Mouse (Mus musculus) neural tube, embryonic 11.5 days (tissue): ENCODE measurements around the gene Tekt1. TPM values are rescaled to one million over a fixed set of nuclear protein-coding genes. Genes with fewer than 3 reads are reported as not detected.

Experiments
- ATAC-seq: fragments of 200-750 bp; cut with Nextera tagmentation; 2 replicates; pipeline ENCODE4 v1.8.0; 2017; ENCODE audit warnings: moderate number of reproducible peaks, mild to moderate bottlenecking, moderate TSS enrichment, moderate library complexity; ENCODE audit not compliant: insufficient read depth, low FRiP score, low TSS enrichment
- DNase-seq: peaks from one replicate; pipeline ENCODE4 v3.0.0-alpha.2; 2015; ENCODE audit warnings: low spot score
- H3K27ac ChIP-seq: fragments of 300-500 bp; sonication (generic); 2 replicates; pipeline ENCODE4 v1.5.1; 2014; ENCODE audit warnings: low read depth, mild to moderate bottlenecking, low read length
- H3K27me3 ChIP-seq: fragments of 300-500 bp; sonication (generic); 2 replicates; pipeline ENCODE4 v1.6.1; 2014; ENCODE audit warnings: mild to moderate bottlenecking, low read length, mixed read lengths; ENCODE audit not compliant: control insufficient read depth, insufficient read depth
- H3K36me3 ChIP-seq: fragments of 300-500 bp; sonication (generic); 2 replicates; pipeline ENCODE4 v1.6.1; 2014; ENCODE audit warnings: mild to moderate bottlenecking, low read length, moderate library complexity, mixed read lengths; ENCODE audit not compliant: control insufficient read depth, insufficient read depth
- H3K4me1 ChIP-seq: fragments of 300-500 bp; sonication (generic); 2 replicates; pipeline ENCODE4 v1.6.1; 2014; ENCODE audit warnings: low read length, mixed read lengths; ENCODE audit not compliant: control insufficient read depth, insufficient read depth
- H3K4me2 ChIP-seq: fragments of 300-500 bp; sonication (generic); 2 replicates; pipeline ENCODE4 v1.6.1; 2014; ENCODE audit warnings: low read depth, mild to moderate bottlenecking, moderate library complexity
- H3K4me3 ChIP-seq: fragments of 300-500 bp; sonication (generic); 2 replicates; pipeline ENCODE4 v1.5.1; 2014; ENCODE audit warnings: low read depth, low read length
- H3K9ac ChIP-seq: fragments of 300-500 bp; sonication (generic); 2 replicates; pipeline ENCODE4 v1.6.1; 2014; ENCODE audit warnings: mild to moderate bottlenecking, low read length
- H3K9me3 ChIP-seq: fragments of 300-500 bp; sonication (generic); 2 replicates; pipeline ENCODE4 v1.6.1; 2016; ENCODE audit warnings: low read length; ENCODE audit not compliant: control insufficient read depth
- WGBS: fragments of 180-500 bp; shearing (Covaris S2); extraction: QIAGEN DNeasy Blood & Tissue Kit; methylation state at CpG from one replicate; pipeline ENCODE4 v1.1.7; 2014; 5-methylcytosine and 5-hydroxymethylcytosine counted together
- polyA plus RNA-seq: library from polyadenylated mRNA; unstranded; fragments of >200 nt; fragmentation: Nextera tagmentation; extraction: Ambion mirVana; gene quantifications from 2 replicates; pipeline ENCODE4 v1.2.1, GENCODE M21; 2014

Gene Tekt1
- polyA plus RNA-seq, 1 experiment from 2014 or later = 4.2 TPM

- Histone ChIP-seq H3K4me1 (no peaks in the 10 kb centered on the region), H3K9ac (no peak overlapping the region), H3K27me3 (no peaks in the 10 kb centered on the region), H3K4me3 (no peak overlapping the region), H3K4me2 (no peak overlapping the region), H3K27ac (no peak overlapping the region), H3K36me3 (no peaks in the 10 kb centered on the region), H3K9me3 (no peaks in the 10 kb centered on the region)
- no peak for ATAC-seq
- WGBS = 86% methylated on average over 2 of the region's 2 CpGs
- no peak for DNase-seq
Measured at GRCm38 (mm10) chr11:72394694-72395093, 32.5 kb upstream of the Tekt1 start.

GRCm38 (mm10) chr11:72393669-72394068, 31.4 kb upstream of the Tekt1 start:
- Histone ChIP-seq H3K36me3 (no peaks in the 10 kb centered on the region), H3K27me3 (no peaks in the 10 kb centered on the region), H3K9me3 (no peaks in the 10 kb centered on the region), H3K9ac (no peak overlapping the region), H3K27ac (no peak overlapping the region), H3K4me1 (no peaks in the 10 kb centered on the region), H3K4me2 (no peak overlapping the region), H3K4me3 (no peak overlapping the region)
- ATAC-seq (no peak), DNase-seq (no peak)
- 54% methylated on average over 5 of the region's 5 CpGs for WGBS

GRCm38 (mm10) chr11:72393243-72393642, 31.0 kb upstream of the Tekt1 start:
- ATAC-seq (no peak), DNase-seq (no peak)
- no peaks in the 10 kb centered on the region for H3K27me3 ChIP-seq
- no peaks in the 10 kb centered on the region for H3K36me3 ChIP-seq
- H3K27ac ChIP-seq = no peak overlapping the region
- 95% methylated on average over 3 of the region's 3 CpGs for WGBS
- no peak overlapping the region for H3K4me2 ChIP-seq
- H3K9me3 ChIP-seq = no peaks in the 10 kb centered on the region
- no peak overlapping the region for H3K9ac ChIP-seq
- no peaks in the 10 kb centered on the region for H3K4me1 ChIP-seq
- H3K4me3 ChIP-seq = no peak overlapping the region

- Histone ChIP-seq H3K36me3 (no peaks in the 10 kb centered on the region), H3K9me3 (no peaks in the 10 kb centered on the region), H3K4me1 (no peaks in the 10 kb centered on the region), H3K4me2 (no peak overlapping the region), H3K27me3 (no peaks in the 10 kb centered on the region), H3K27ac (no peak overlapping the region), H3K4me3 (no peak overlapping the region), H3K9ac (no peak overlapping the region)
- no peak for ATAC-seq
- DNase-seq = no peak
- 93% methylated on average over 13 of the region's 13 CpGs for WGBS
Measured at GRCm38 (mm10) chr11:72391181-72391580, 28.9 kb upstream of the Tekt1 start.

- Histone ChIP-seq H3K4me1 (no peaks in the 10 kb centered on the region), H3K9me3 (no peaks in the 10 kb centered on the region), H3K9ac (no peak overlapping the region), H3K27me3 (no peaks in the 10 kb centered on the region), H3K36me3 (no peaks in the 10 kb centered on the region), H3K4me3 (no peak overlapping the region), H3K4me2 (no peak overlapping the region), H3K27ac (no peak overlapping the region)
- DNase-seq = no peak
- WGBS = 83% methylated on average over 7 of the region's 7 CpGs
- ATAC-seq = no peak
Measured at GRCm38 (mm10) chr11:72389407-72390142, 27.3 kb upstream of the Tekt1 start.

GRCm38 (mm10) chr11:72388113-72388529, 25.9 kb upstream of the Tekt1 start:
- ATAC-seq (no peak), DNase-seq (no peak)
- Histone ChIP-seq H3K36me3 (no peaks in the 10 kb centered on the region), H3K4me3 (no peak overlapping the region), H3K9ac (no peak overlapping the region), H3K4me1 (no peaks in the 10 kb centered on the region), H3K9me3 (no peaks in the 10 kb centered on the region), H3K27ac (no peak overlapping the region), H3K4me2 (no peak overlapping the region), H3K27me3 (no peaks in the 10 kb centered on the region)
- WGBS = 92% methylated on average over 6 of the region's 6 CpGs

GRCm38 (mm10) chr11:72379351-72379750, 17.1 kb upstream of the Tekt1 start:
- DNase-seq = no peak
- WGBS = 76% methylated on average over 4 of the region's 4 CpGs

GRCm38 (mm10) chr11:72378222-72378621, 16.0 kb upstream of the Tekt1 start:
- DNase-seq (no peak), ATAC-seq (no peak)
- 74% methylated on average over 7 of the region's 7 CpGs for WGBS
- Histone ChIP-seq H3K27me3 (no peaks in the 10 kb centered on the region), H3K4me2 (no peak overlapping the region), H3K27ac (no peak overlapping the region), H3K4me3 (no peak overlapping the region), H3K4me1 (no peaks in the 10 kb centered on the region), H3K9me3 (no peaks in the 10 kb centered on the region), H3K36me3 (no peaks in the 10 kb centered on the region), H3K9ac (no peak overlapping the region)

More at GRCm38 (mm10) chr11:72379351-72379750, 17.1 kb upstream of the Tekt1 start:
- H3K4me2 ChIP-seq = no peak overlapping the region
- H3K9me3 ChIP-seq = no peaks in the 10 kb centered on the region
- H3K4me1 ChIP-seq = no peaks in the 10 kb centered on the region
- no peaks in the 10 kb centered on the region for H3K36me3 ChIP-seq
- no peaks in the 10 kb centered on the region for H3K27me3 ChIP-seq
- no peak overlapping the region for H3K4me3 ChIP-seq
- ATAC-seq = no peak
- H3K9ac ChIP-seq = no peak overlapping the region
- H3K27ac ChIP-seq = no peak overlapping the region

GRCm38 (mm10) chr11:72376562-72376961, 14.3 kb upstream of the Tekt1 start:
- no peaks in the 10 kb centered on the region for H3K9me3 ChIP-seq
- WGBS = 85% methylated on average over 2 of the region's 2 CpGs
- DNase-seq (no peak), ATAC-seq (no peak)
- H3K4me2 ChIP-seq = no peak overlapping the region
- H3K9ac ChIP-seq = no peak overlapping the region
- no peaks in the 10 kb centered on the region for H3K36me3 ChIP-seq
- no peak overlapping the region for H3K4me3 ChIP-seq
- no peak overlapping the region for H3K27ac ChIP-seq
- no peaks in the 10 kb centered on the region for H3K4me1 ChIP-seq
- no peaks in the 10 kb centered on the region for H3K27me3 ChIP-seq
